Comparison of ENCODE assay signal across 10 mouse cellular contexts in genomic region chr14:76695691-76696355, GRCm38 (mm10).
DNase-seq lines count a peak whose midpoint lies in the region; ATAC-seq and TF ChIP-seq lines count a peak whose summit lies in the region.
"Had no signal": no experiment of that assay in that cellular context is flagged by ENCODE, and none has a peak within 500 bp of the region (broad histone marks: within the 10 kb centered on the region; RNA-seq: fewer than 3 reads in every experiment).

No protein-coding gene starts in this region.

- H3K36me3 ChIP-seq in heart, adult 2 months (ENCODE audit: control insufficient read depth, insufficient read depth, low read length) = no peaks in the 10 kb centered on the region
- no peaks in the 10 kb centered on the region for H3K36me3 ChIP-seq in lung, postnatal 0 days (ENCODE audit: insufficient read depth, low read length)
- no peaks in the 10 kb centered on the region for H3K36me3 ChIP-seq in stomach, postnatal 0 days (ENCODE audit: control insufficient read depth, insufficient read depth, low read length)
- H3K36me3 ChIP-seq in forebrain, embryonic 15.5 days = no peaks in the 10 kb centered on the region
- H3K36me3 ChIP-seq: midbrain, embryonic 10.5 days had no signal

- 25% methylated on average over 18 of the region's 18 CpGs for WGBS in heart, adult 2 months
- WGBS in lung, postnatal 0 days = 49% methylated on average over 16 of the region's 18 CpGs
- 45% methylated on average over 18 of the region's 18 CpGs for WGBS in stomach, postnatal 0 days
- WGBS in forebrain, embryonic 15.5 days = 82% methylated on average over 18 of the region's 18 CpGs

- intact Hi-C loops in heart, adult 2 months (cut with DNase I) = loop anchor here (5.0 kb wide), 1 partner anchor 121 kb away; no protein-coding TSS in a partner anchor

- DNase-seq in heart, adult 2 months = no peak
- DNase-seq in heart, postnatal 4 days = no peak
- peak; percentile 45 for DNase-seq in lung, postnatal 0 days (ENCODE audit: low spot score)
- no peak for DNase-seq in lung, postnatal 4 days
- DNase-seq in liver = peak; percentile 39
- no peak for DNase-seq in stomach, postnatal 0 days (ENCODE audit: low spot score)
- no peak for DNase-seq in retina, embryonic 14.5 days (ENCODE audit: low spot score)

- TF ChIP-seq EP300 in heart, adult 2 months (IDR thresholded peaks at IDR 0.05; ENCODE audit: insufficient read depth, low read depth, low read length) = no peak
- no peak for TF ChIP-seq EP300 in lung, postnatal 0 days (IDR thresholded peaks at IDR 0.05)
- no peak for TF ChIP-seq EP300 in stomach, postnatal 0 days (optimal IDR thresholded peaks at IDR 0.05)

- H3K9ac ChIP-seq in heart, adult 2 months (ENCODE audit: low read depth, low read length) = 0 out of 2 replicates have a peak overlapping the region, but pooled peaks have one; percentile 36
- H3K9ac ChIP-seq in lung, postnatal 0 days (replicated peaks; ENCODE audit: low read depth) = no peak overlapping the region
- H3K9ac ChIP-seq in stomach, postnatal 0 days (ENCODE audit: low read length) = no peak overlapping the region
- H3K9ac ChIP-seq in forebrain, embryonic 15.5 days (replicated peaks) = no peak overlapping the region

- no peaks in the 10 kb centered on the region for H3K79me2 ChIP-seq in heart, adult 2 months (replicated peaks; ENCODE audit: control insufficient read depth, insufficient read depth, low read length)

- no peaks in the 10 kb centered on the region for H3K9me3 ChIP-seq in lung, postnatal 0 days (ENCODE audit: low read length)
- H3K9me3 ChIP-seq in stomach, postnatal 0 days (ENCODE audit: control insufficient read depth, low read length) = no peaks in the 10 kb centered on the region
- no peaks in the 10 kb centered on the region for H3K9me3 ChIP-seq in forebrain, embryonic 15.5 days
- H3K9me3 ChIP-seq: midbrain, embryonic 10.5 days had no signal

- H3K27me3 ChIP-seq in heart, adult 2 months (ENCODE audit: control insufficient read depth, insufficient read depth, low read length) = no peaks in the 10 kb centered on the region
- H3K27me3 ChIP-seq in lung, postnatal 0 days (replicated peaks; ENCODE audit: insufficient read depth, low read length) = no peaks in the 10 kb centered on the region
- no peaks in the 10 kb centered on the region for H3K27me3 ChIP-seq in stomach, postnatal 0 days (ENCODE audit: control insufficient read depth, insufficient read depth, low read length)
- H3K27me3 ChIP-seq in forebrain, embryonic 15.5 days = no peaks in the 10 kb centered on the region

- TF ChIP-seq POLR2A in heart, adult 2 months (IDR thresholded peaks at IDR 0.05; ENCODE audit: insufficient read depth, low read depth, low read length) = peak; percentile 31; the same call in 1 of the 2 replicates

- H3K27ac ChIP-seq in heart, adult 2 months = peak overlapping the region; percentile 55
- no peak overlapping the region for H3K27ac ChIP-seq in lung, postnatal 0 days (ENCODE audit: low read length)
- 0 out of 2 replicates have a peak overlapping the region, but pooled peaks have one; percentile 20 for H3K27ac ChIP-seq in stomach, postnatal 0 days (replicated peaks)
- no peak overlapping the region for H3K27ac ChIP-seq in forebrain, embryonic 15.5 days (replicated peaks)
- H3K27ac ChIP-seq: midbrain, embryonic 10.5 days had no signal

- no peak for TF ChIP-seq CTCF in heart, adult 2 months (IDR thresholded peaks at IDR 0.05)
- no peak for TF ChIP-seq CTCF in lung, postnatal 0 days (IDR thresholded peaks at IDR 0.05)
- TF ChIP-seq CTCF in stomach, postnatal 0 days (IDR thresholded peaks at IDR 0.05; ENCODE audit: low read depth) = no peak

- ATAC-seq in lung, postnatal 0 days = no peak
- ATAC-seq in stomach, postnatal 0 days (ENCODE audit: low FRiP score, low TSS enrichment) = no peak
- no peak for ATAC-seq in forebrain, embryonic 15.5 days (replicated peaks)
- ATAC-seq: forebrain, embryonic 16.5 days had no signal

- H3K4me3 ChIP-seq in heart, adult 2 months = no peak overlapping the region
- no peak overlapping the region for H3K4me3 ChIP-seq in lung, postnatal 0 days (ENCODE audit: low read depth, low read length)
- no peak overlapping the region for H3K4me3 ChIP-seq in stomach, postnatal 0 days (ENCODE audit: low read depth, low read length)
- no peak overlapping the region for H3K4me3 ChIP-seq in forebrain, embryonic 15.5 days
- H3K4me3 ChIP-seq: midbrain, embryonic 10.5 days had no signal

- H3K4me1 ChIP-seq in heart, adult 2 months (ENCODE audit: control insufficient read depth, insufficient read depth, low read length) = peaks cover 9% of the 10 kb centered on the region
- H3K4me1 ChIP-seq in lung, postnatal 0 days (ENCODE audit: insufficient read depth, low read depth, low read length) = peaks cover 13% of the 10 kb centered on the region; the same call in 1 of the 2 replicates
- peaks cover 5% of the 10 kb centered on the region for H3K4me1 ChIP-seq in stomach, postnatal 0 days (replicated peaks; ENCODE audit: control insufficient read depth, insufficient read depth)
- no peaks in the 10 kb centered on the region for H3K4me1 ChIP-seq in forebrain, embryonic 15.5 days

- H3K4me2 ChIP-seq in lung, postnatal 0 days (replicated peaks; ENCODE audit: low read depth, low read length) = 0 out of 2 replicates have a peak overlapping the region, but pooled peaks have one; percentile 3
- H3K4me2 ChIP-seq in stomach, postnatal 0 days (replicated peaks; ENCODE audit: low read depth) = no peak overlapping the region
- H3K4me2 ChIP-seq in forebrain, embryonic 15.5 days (replicated peaks) = no peak overlapping the region

Comparison
In these comparisons a context has a peak if more than half of its experiments do, and no peak if none do; other contexts are left out.
1. DNase-seq: peak in lung, postnatal 0 days (single experiment) and liver (single experiment); none in heart, adult 2 months (0 of 2), heart, postnatal 4 days (single experiment), lung, postnatal 4 days (0 of 2), stomach, postnatal 0 days (single experiment) and retina, embryonic 14.5 days (single experiment).
2. H3K27ac ChIP-seq: peak in heart, adult 2 months (single experiment) and stomach, postnatal 0 days (single experiment); none in lung, postnatal 0 days (single experiment) and forebrain, embryonic 15.5 days (single experiment).